In the genomic region with DNA sequence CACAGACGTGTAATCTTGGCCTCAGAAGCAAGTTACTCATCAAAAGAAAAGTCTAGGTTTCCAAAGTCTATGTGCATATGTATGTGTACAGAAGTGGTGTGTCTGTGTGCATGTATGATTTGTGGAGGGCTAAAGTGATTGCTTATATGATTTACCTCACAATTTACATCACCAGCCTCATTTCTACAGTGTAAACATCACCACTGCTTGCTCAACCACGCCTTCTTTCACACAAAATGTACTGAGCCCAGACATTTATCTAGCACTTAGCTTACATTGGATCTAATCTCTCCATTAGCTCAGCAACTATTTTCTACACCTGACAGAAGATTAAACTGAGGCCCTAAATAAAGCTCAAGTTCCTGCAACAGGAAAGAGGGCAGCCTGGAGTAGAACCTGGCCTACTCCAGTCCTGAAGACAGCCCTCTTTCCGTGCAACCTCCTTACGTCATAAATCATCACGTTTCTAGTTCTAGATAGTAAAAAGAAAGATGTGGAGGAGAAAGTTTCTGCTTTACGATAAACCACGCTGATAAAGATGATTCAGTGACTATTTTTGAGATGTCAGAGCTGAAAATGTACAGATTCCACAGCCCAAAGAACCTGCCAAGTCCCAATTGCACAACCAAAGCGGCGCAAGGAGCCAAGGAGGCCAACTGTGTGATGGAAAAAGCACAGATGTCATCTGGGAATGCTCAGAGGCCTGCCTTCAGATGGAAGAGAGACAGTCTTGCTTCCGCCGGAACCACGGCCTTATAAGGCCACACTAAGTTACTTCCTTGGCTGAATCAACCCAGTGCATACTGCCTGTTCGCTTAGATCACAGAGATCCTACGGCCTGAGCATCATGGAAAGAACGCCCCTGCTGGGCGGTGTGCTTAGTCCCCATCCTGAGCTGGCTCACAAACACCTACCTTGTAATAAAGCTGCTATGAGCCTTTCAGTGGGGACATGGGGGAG, we compare ENCODE assay signal across 10 mouse cellular contexts.
DNase-seq lines count a peak whose midpoint lies in the region; ATAC-seq and TF ChIP-seq lines count a peak whose summit lies in the region.
"Had no signal": no experiment of that assay in that cellular context is flagged by ENCODE, and none has a peak within 500 bp of the region (broad histone marks: within the 10 kb centered on the region; RNA-seq: fewer than 3 reads in every experiment).

No protein-coding gene starts in this region.

- ATAC-seq in intestine, embryonic 16.5 days: peak; percentile 52
- peak; percentile 93 for ATAC-seq in lung, embryonic 15.5 days (ENCODE audit: borderline replicate concordance, extremely low read depth, low FRiP score, low TSS enrichment)
- no peak for ATAC-seq in megakaryocyte-erythroid progenitor cell, adult 5-6 weeks (replicated peaks; ENCODE audit: low FRiP score, low TSS enrichment, poor library complexity, severe bottlenecking)

- H3K4me3 ChIP-seq in gastrocnemius, adult 2 months: no peak overlapping the region
- no peak overlapping the region for H3K4me3 ChIP-seq in intestine, embryonic 16.5 days (ENCODE audit: low read length)
- H3K4me3 ChIP-seq in lung, embryonic 15.5 days: no peak overlapping the region
- H3K4me3 ChIP-seq: embryonic facial prominence, embryonic 13.5 days; liver, embryonic 13.5 days had no signal

- H3K36me3 ChIP-seq in intestine, embryonic 16.5 days (ENCODE audit: control insufficient read depth, insufficient read depth, low read length): no peaks in the 10 kb centered on the region
- H3K36me3 ChIP-seq in lung, embryonic 15.5 days: no peaks in the 10 kb centered on the region
- H3K36me3 ChIP-seq: embryonic facial prominence, embryonic 13.5 days; liver, embryonic 13.5 days had no signal

- H3K4me1 ChIP-seq in intestine, embryonic 16.5 days (ENCODE audit: control insufficient read depth, insufficient read depth, low read length): peaks cover 13% of the 10 kb centered on the region; the same call in 1 of the 2 replicates
- H3K4me1 ChIP-seq in lung, embryonic 15.5 days: peaks cover 36% of the 10 kb centered on the region
- H3K4me1 ChIP-seq: liver, embryonic 13.5 days had no signal

- intact Hi-C loops in gastrocnemius, adult 2 months (cut with DNase I): no loop called here

- TF ChIP-seq CTCF in gastrocnemius, adult 2 months (IDR thresholded peaks at IDR 0.05): no peak

- no peak overlapping the region for H3K4me2 ChIP-seq in intestine, embryonic 16.5 days (ENCODE audit: low read depth, low read length)
- H3K4me2 ChIP-seq in lung, embryonic 15.5 days: no peak overlapping the region
- H3K4me2 ChIP-seq: embryonic facial prominence, embryonic 13.5 days; liver, embryonic 13.5 days had no signal

- DNase-seq in layer of hippocampus, adult 18-20 months (ENCODE audit: low spot score in 2 of 2): peak; percentile 15 to 73
- DNase-seq in layer of hippocampus, postnatal 14 days (ENCODE audit: low spot score in 2 of 2): no peak
- peak; percentile 78 for DNase-seq in gastrocnemius, adult 2 months
- peak; percentile 74 for DNase-seq in urinary bladder, postnatal 14 days (ENCODE audit: low spot score)
- no peak for DNase-seq in natural killer cell, adult 2 months (ENCODE audit: low spot score in 2 of 2)
- DNase-seq: liver, embryonic 13.5 days had no signal

- H3K27me3 ChIP-seq in intestine, embryonic 16.5 days (replicated peaks; ENCODE audit: control insufficient read depth, insufficient read depth, low read length): no peaks in the 10 kb centered on the region
- no peaks in the 10 kb centered on the region for H3K27me3 ChIP-seq in lung, embryonic 15.5 days
- H3K27me3 ChIP-seq: embryonic facial prominence, embryonic 13.5 days; liver, embryonic 13.5 days had no signal

- H3K9ac ChIP-seq in intestine, embryonic 16.5 days (ENCODE audit: low read depth, low read length): no peak overlapping the region
- no peak overlapping the region for H3K9ac ChIP-seq in lung, embryonic 15.5 days
- H3K9ac ChIP-seq: embryonic facial prominence, embryonic 13.5 days; liver, embryonic 13.5 days had no signal

- WGBS in intestine, embryonic 16.5 days: 63% methylated on average over 16 of the region's 16 CpGs
- 47% methylated on average over 16 of the region's 16 CpGs for WGBS in lung, embryonic 15.5 days

- H3K27ac ChIP-seq in gastrocnemius, adult 2 months: peak overlapping the region; percentile 72
- H3K27ac ChIP-seq in intestine, embryonic 16.5 days (ENCODE audit: low read length): peak overlapping the region; percentile 66
- H3K27ac ChIP-seq in lung, embryonic 15.5 days: peak overlapping the region; percentile 88
- H3K27ac ChIP-seq: embryonic facial prominence, embryonic 13.5 days; liver, embryonic 13.5 days had no signal

- no peaks in the 10 kb centered on the region for H3K9me3 ChIP-seq in intestine, embryonic 16.5 days (ENCODE audit: control insufficient read depth, low read length)
- H3K9me3 ChIP-seq in lung, embryonic 15.5 days: no peaks in the 10 kb centered on the region
- H3K9me3 ChIP-seq: embryonic facial prominence, embryonic 13.5 days; liver, embryonic 13.5 days had no signal

Comparison
In these comparisons a context has a peak if more than half of its experiments do, and no peak if none do; other contexts are left out.
1. DNase-seq: peak in layer of hippocampus, adult 18-20 months (2 of 2), gastrocnemius, adult 2 months (single experiment) and urinary bladder, postnatal 14 days (single experiment); none in layer of hippocampus, postnatal 14 days (0 of 2) and natural killer cell, adult 2 months (0 of 2).
2. Peak in every context shown above with its lines, with median percentiles within 50 percentile points of each other: H3K27ac ChIP-seq.